Mouse (Mus musculus) kidney, embryonic 14.5 days (tissue): ENCODE measurements around the gene Kif3a. TPM values are rescaled to one million over a fixed set of nuclear protein-coding genes. Genes with fewer than 3 reads are reported as not detected.

Experiments used
- ATAC-seq: fragments of 200-750 bp; cut with Nextera tagmentation; 2 replicates; pipeline ENCODE4 v1.8.0; 2017; ENCODE audit warnings: moderate number of reproducible peaks, mild to moderate bottlenecking, moderate TSS enrichment, moderate library complexity; ENCODE audit not compliant: low FRiP score, low TSS enrichment
- H3K27ac ChIP-seq: fragments of 300-500 bp; sonication (generic); 2 replicates; pipeline ENCODE4 v1.5.1; 2014; ENCODE audit warnings: low read depth, mild to moderate bottlenecking, low read length, moderate library complexity, mixed read lengths
- H3K27me3 ChIP-seq: fragments of 300-500 bp; sonication (generic); 2 replicates; pipeline ENCODE4 v1.6.1; 2014; ENCODE audit warnings: mild to moderate bottlenecking, low read length; ENCODE audit not compliant: control insufficient read depth, insufficient read depth
- H3K36me3 ChIP-seq: fragments of 300-500 bp; sonication (generic); 2 replicates; pipeline ENCODE4 v1.6.1; 2014; ENCODE audit warnings: low read length, mixed read lengths; ENCODE audit not compliant: control insufficient read depth, insufficient read depth
- H3K4me1 ChIP-seq: fragments of 300-500 bp; sonication (generic); 2 replicates; pipeline ENCODE4 v1.6.1; 2014; ENCODE audit warnings: low read length, mixed read lengths; ENCODE audit not compliant: control insufficient read depth, insufficient read depth
- H3K4me2 ChIP-seq: fragments of 300-500 bp; sonication (generic); replicated peaks from 2 replicates; pipeline ENCODE4 v1.6.1; 2014; ENCODE audit warnings: low read depth, mild to moderate bottlenecking, low read length
- H3K4me3 ChIP-seq: fragments of 300-500 bp; sonication (generic); 2 replicates; pipeline ENCODE4 v1.5.1; 2014; ENCODE audit warnings: mild to moderate bottlenecking, low read length
- H3K9ac ChIP-seq: fragments of 300-500 bp; sonication (generic); 2 replicates; pipeline ENCODE4 v1.6.1; 2014; ENCODE audit warnings: low read depth, mild to moderate bottlenecking, low read length, moderate library complexity
- H3K9me3 ChIP-seq: fragments of 300-500 bp; sonication (generic); 2 replicates; pipeline ENCODE4 v1.6.1; 2016; ENCODE audit warnings: low read length; ENCODE audit not compliant: control insufficient read depth
- WGBS: fragments of 180-500 bp; shearing (Covaris S2); extraction: QIAGEN DNeasy Blood & Tissue Kit; methylation state at CpG from one replicate; pipeline ENCODE4 v1.1.7; 2014; 5-methylcytosine and 5-hydroxymethylcytosine counted together
- polyA plus RNA-seq: library from polyadenylated mRNA; unstranded; fragments of >200 nt; fragmentation: Nextera tagmentation; extraction: Ambion mirVana; gene quantifications from 2 replicates; pipeline ENCODE4 v1.2.1, GENCODE M21; 2014

Gene Kif3a
- polyA plus RNA-seq, 1 experiment from 2014 or later = 65.3 TPM

GRCm38 (mm10) chr11:53615575-53615974 is 48.4 kb downstream of the Kif3a start:
- H3K9ac ChIP-seq = no peak overlapping the region
- ATAC-seq = no peak
- no peaks in the 10 kb centered on the region for H3K36me3 ChIP-seq
- H3K27ac ChIP-seq = no peak overlapping the region
- no peak overlapping the region for H3K4me3 ChIP-seq
- H3K4me2 ChIP-seq = no peak overlapping the region
- 89% methylated on average over 8 of the region's 8 CpGs for WGBS
- H3K27me3 ChIP-seq = no peaks in the 10 kb centered on the region
- H3K9me3 ChIP-seq = no peaks in the 10 kb centered on the region
- no peaks in the 10 kb centered on the region for H3K4me1 ChIP-seq

GRCm38 (mm10) chr11:53616748-53617558 is 49.8 kb downstream of the Kif3a start:
- WGBS = 83% methylated on average over 8 of the region's 8 CpGs
- no peaks in the 10 kb centered on the region for H3K27me3 ChIP-seq
- H3K4me3 ChIP-seq = no peak overlapping the region
- no peak for ATAC-seq
- H3K9me3 ChIP-seq = no peaks in the 10 kb centered on the region
- H3K4me2 ChIP-seq = no peak overlapping the region
- no peak overlapping the region for H3K27ac ChIP-seq
- H3K4me1 ChIP-seq = no peaks in the 10 kb centered on the region
- no peak overlapping the region for H3K9ac ChIP-seq
- H3K36me3 ChIP-seq = no peaks in the 10 kb centered on the region

- no peaks in the 10 kb centered on the region for H3K4me1 ChIP-seq
- H3K9me3 ChIP-seq = no peaks in the 10 kb centered on the region
- H3K4me2 ChIP-seq = no peak overlapping the region
- no peak overlapping the region for H3K9ac ChIP-seq
- ATAC-seq = no peak
- H3K4me3 ChIP-seq = no peak overlapping the region
- no peak overlapping the region for H3K27ac ChIP-seq
- H3K36me3 ChIP-seq = no peaks in the 10 kb centered on the region
- no peaks in the 10 kb centered on the region for H3K27me3 ChIP-seq
- WGBS = 57% methylated on average over 4 of the region's 4 CpGs
These were observed 50.5 kb downstream of the Kif3a start for GRCm38 (mm10) chr11:53617562-53618109.

- Histone ChIP-seq H3K27me3 (no peaks in the 10 kb centered on the region), H3K4me1 (no peaks in the 10 kb centered on the region), H3K9ac (no peak within 1 kb of the TSS), H3K36me3 (no peaks in the 10 kb centered on the region), H3K27ac (no peak within 1 kb of the TSS), H3K4me3 (no peak within 1 kb of the TSS), H3K4me2 (no peak within 1 kb of the TSS), H3K9me3 (no peaks in the 10 kb centered on the region)
- ATAC-seq = no peak
- WGBS = 88% methylated on average over 7 of the region's 7 CpGs
These were observed 51.5 kb downstream of the Kif3a start, which contains the start of gene Il4 for GRCm38 (mm10) chr11:53618619-53619198. Gene Il4, minus strand, starts transcription at chr11:53618669.

DNA sequence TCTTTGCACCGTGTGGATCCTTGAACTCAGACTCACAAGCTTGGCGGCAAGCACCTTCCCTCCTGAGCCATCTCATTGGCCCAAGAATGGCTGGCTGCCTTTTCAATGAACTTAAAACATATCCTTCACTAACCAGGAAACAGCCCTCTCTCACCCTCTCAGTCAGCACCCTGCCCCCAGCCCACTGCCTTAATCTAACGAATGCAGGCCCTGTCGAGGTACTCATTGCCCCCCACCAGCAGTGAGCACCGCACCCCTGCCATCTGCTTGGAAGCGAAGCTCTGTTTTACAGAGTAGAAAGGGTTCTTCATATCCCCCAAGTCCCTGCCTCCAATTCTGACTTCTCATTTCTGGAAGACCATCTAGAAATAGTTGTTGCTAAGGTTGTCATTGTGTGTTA is 52.2 kb downstream of the Kif3a start:
- Histone ChIP-seq H3K4me3 (no peak overlapping the region), H3K27ac (no peak overlapping the region), H3K4me2 (no peak overlapping the region), H3K9me3 (no peaks in the 10 kb centered on the region), H3K4me1 (no peaks in the 10 kb centered on the region), H3K36me3 (no peaks in the 10 kb centered on the region), H3K27me3 (no peaks in the 10 kb centered on the region), H3K9ac (no peak overlapping the region)
- ATAC-seq = no peak
- WGBS = 72% methylated on average over 6 of the region's 6 CpGs

DNA sequence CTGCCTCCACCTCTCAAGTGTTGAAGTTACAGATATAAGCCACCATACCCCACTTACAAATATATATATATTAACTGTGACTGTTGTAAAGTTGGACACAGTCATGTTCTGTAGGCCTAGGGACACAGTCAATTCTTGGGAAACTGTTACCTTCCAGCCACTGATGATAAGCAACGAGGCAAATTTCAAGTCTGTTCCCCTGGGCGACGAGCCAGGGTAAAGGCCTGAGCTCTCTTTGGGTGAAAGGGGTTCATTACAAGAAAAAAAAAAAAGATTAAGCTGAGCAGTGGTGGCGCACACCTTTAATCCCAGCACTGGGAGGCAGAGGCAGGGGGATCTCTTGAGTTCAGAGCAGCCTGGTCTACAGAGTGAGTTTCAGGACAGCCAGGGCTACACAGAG is 52.9 kb downstream of the Kif3a start:
- WGBS = 98% methylated on average over 4 of the region's 4 CpGs
- no peak for ATAC-seq
- H3K4me2 ChIP-seq = no peak overlapping the region
- no peak overlapping the region for H3K27ac ChIP-seq
- no peak overlapping the region for H3K9ac ChIP-seq
- H3K4me3 ChIP-seq = no peak overlapping the region
- H3K36me3 ChIP-seq = no peaks in the 10 kb centered on the region
- H3K27me3 ChIP-seq = no peaks in the 10 kb centered on the region
- H3K4me1 ChIP-seq = no peaks in the 10 kb centered on the region
- no peaks in the 10 kb centered on the region for H3K9me3 ChIP-seq

- H3K9me3 ChIP-seq = no peaks in the 10 kb centered on the region
- no peak overlapping the region for H3K4me2 ChIP-seq
- no peak for ATAC-seq
These were observed 54.6 kb downstream of the Kif3a start for GRCm38 (mm10) chr11:53621582-53622439.

DNA sequence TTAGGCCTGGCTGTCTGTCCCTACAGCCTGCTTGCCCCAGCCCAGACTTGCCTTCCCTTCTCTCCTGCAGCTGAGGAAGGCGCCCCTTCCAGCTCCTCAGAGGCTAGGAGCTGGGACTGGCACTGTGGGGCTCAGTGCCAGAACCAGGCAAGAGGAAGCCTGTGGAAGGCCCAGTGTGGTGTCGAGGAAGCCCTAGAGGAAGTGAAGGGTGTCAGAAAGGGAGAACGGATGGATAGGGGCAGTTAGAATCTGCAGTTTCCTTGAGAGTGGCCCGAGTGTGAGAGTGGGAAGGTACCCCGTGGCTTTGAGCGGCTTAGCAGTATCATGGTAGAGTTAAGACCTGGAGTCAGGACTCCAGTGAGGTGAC is 55.2 kb downstream of the Kif3a start:
- H3K4me2 ChIP-seq = no peak overlapping the region
- no peaks in the 10 kb centered on the region for H3K27me3 ChIP-seq
- H3K9me3 ChIP-seq = no peaks in the 10 kb centered on the region
- H3K27ac ChIP-seq = no peak overlapping the region
- no peaks in the 10 kb centered on the region for H3K4me1 ChIP-seq
- no peaks in the 10 kb centered on the region for H3K36me3 ChIP-seq
- no peak for ATAC-seq
- no peak overlapping the region for H3K4me3 ChIP-seq
- no peak overlapping the region for H3K9ac ChIP-seq
- WGBS = 81% methylated on average over 6 of the region's 6 CpGs

More at GRCm38 (mm10) chr11:53621582-53622439, 54.6 kb downstream of the Kif3a start:
- WGBS = 79% methylated on average over 11 of the region's 11 CpGs
- Histone ChIP-seq H3K27me3 (no peaks in the 10 kb centered on the region), H3K36me3 (no peaks in the 10 kb centered on the region), H3K4me1 (no peaks in the 10 kb centered on the region), H3K4me3 (no peak overlapping the region), H3K27ac (no peak overlapping the region), H3K9ac (no peak overlapping the region)
